Mouse (Mus musculus): ENCODE measurements around the gene Gtf3c4. TPM values are rescaled to one million over a fixed set of nuclear protein-coding genes. Genes with fewer than 3 reads are reported as not detected.

Gtf3c4 gene
- polyA plus RNA-seq, 1 experiment, result 0.41 TPM

- H3K9me3 ChIP-seq (ENCODE audit: control insufficient read depth, low read length), result no peaks in the 10 kb centered on the region
- H3K36me3 ChIP-seq (ENCODE audit: control insufficient read depth), result no peaks in the 10 kb centered on the region
- no peak overlapping the region for H3K4me3 ChIP-seq (replicated peaks)
- H3K4me1 ChIP-seq (ENCODE audit: control insufficient read depth), result no peaks in the 10 kb centered on the region
- no peak for TF ChIP-seq TAL1 (IDR thresholded peaks at IDR 0.05; ENCODE audit: low read length)
- no peak for TF ChIP-seq GATA1 (IDR thresholded peaks at IDR 0.05; ENCODE audit: low read length)
- H3K27me3 ChIP-seq (ENCODE audit: control insufficient read depth), result no peaks in the 10 kb centered on the region
These were observed 53.0 kb downstream of the Gtf3c4 start for GRCm38 (mm10) chr2:28787067-28787619.

GRCm38 (mm10) chr2:28786355-28787066 is 53.6 kb downstream of the Gtf3c4 start:
- Histone ChIP-seq H3K4me1 (ENCODE audit: control insufficient read depth) (no peaks in the 10 kb centered on the region), H3K27me3 (ENCODE audit: control insufficient read depth) (no peaks in the 10 kb centered on the region), H3K36me3 (ENCODE audit: control insufficient read depth) (no peaks in the 10 kb centered on the region), H3K9me3 (ENCODE audit: control insufficient read depth, low read length) (no peaks in the 10 kb centered on the region), H3K4me3 (replicated peaks) (no peak overlapping the region)
- TF ChIP-seq GATA1 (IDR thresholded peaks at IDR 0.05; ENCODE audit: low read length) (no peak), TAL1 (IDR thresholded peaks at IDR 0.05; ENCODE audit: low read length) (no peak)

- no peaks in the 10 kb centered on the region for H3K9me3 ChIP-seq (ENCODE audit: control insufficient read depth, low read length)
- TF ChIP-seq TAL1 (IDR thresholded peaks at IDR 0.05; ENCODE audit: low read length) (no peak), GATA1 (IDR thresholded peaks at IDR 0.05; ENCODE audit: low read length) (no peak)
- no peaks in the 10 kb centered on the region for H3K4me1 ChIP-seq (ENCODE audit: control insufficient read depth)
- H3K4me3 ChIP-seq (replicated peaks), result no peak overlapping the region
- no peaks in the 10 kb centered on the region for H3K27me3 ChIP-seq (ENCODE audit: control insufficient read depth)
- H3K36me3 ChIP-seq (ENCODE audit: control insufficient read depth), result no peaks in the 10 kb centered on the region
These were observed 58.9 kb downstream of the Gtf3c4 start for GRCm38 (mm10) chr2:28781310-28781709.

- Histone ChIP-seq H3K4me3 (replicated peaks) (no peak overlapping the region), H3K36me3 (ENCODE audit: control insufficient read depth) (no peaks in the 10 kb centered on the region), H3K27me3 (ENCODE audit: control insufficient read depth) (no peaks in the 10 kb centered on the region), H3K4me1 (ENCODE audit: control insufficient read depth) (no peaks in the 10 kb centered on the region), H3K9me3 (ENCODE audit: control insufficient read depth, low read length) (no peaks in the 10 kb centered on the region)
- TF ChIP-seq TAL1 (IDR thresholded peaks at IDR 0.05; ENCODE audit: low read length) (no peak), GATA1 (IDR thresholded peaks at IDR 0.05; ENCODE audit: low read length) (no peak)
These were observed 60.0 kb downstream of the Gtf3c4 start for GRCm38 (mm10) chr2:28780001-28780782.

- TF ChIP-seq TAL1 (IDR thresholded peaks at IDR 0.05; ENCODE audit: low read length), result no peak
- no peak for TF ChIP-seq GATA1 (IDR thresholded peaks at IDR 0.05; ENCODE audit: low read length)
- H3K36me3 ChIP-seq (ENCODE audit: control insufficient read depth), result no peaks in the 10 kb centered on the region
- no peak overlapping the region for H3K4me3 ChIP-seq (replicated peaks)
- H3K27me3 ChIP-seq (ENCODE audit: control insufficient read depth), result peaks cover 3% of the 10 kb centered on the region; the same call in 1 of the 2 replicates
- H3K9me3 ChIP-seq (ENCODE audit: control insufficient read depth, low read length), result no peaks in the 10 kb centered on the region
- no peaks in the 10 kb centered on the region for H3K4me1 ChIP-seq (ENCODE audit: control insufficient read depth)
These were observed 63.4 kb downstream of the Gtf3c4 start for GRCm38 (mm10) chr2:28776728-28777127.

GRCm38 (mm10) chr2:28774073-28774472 is 66.1 kb downstream of the Gtf3c4 start:
- TF ChIP-seq GATA1 (IDR thresholded peaks at IDR 0.05; ENCODE audit: low read length) (no peak), TAL1 (IDR thresholded peaks at IDR 0.05; ENCODE audit: low read length) (no peak)
- Histone ChIP-seq H3K4me1 (ENCODE audit: control insufficient read depth) (no peaks in the 10 kb centered on the region), H3K36me3 (ENCODE audit: control insufficient read depth) (no peaks in the 10 kb centered on the region), H3K4me3 (replicated peaks) (no peak overlapping the region), H3K27me3 (ENCODE audit: control insufficient read depth) (peaks cover 13% of the 10 kb centered on the region), H3K9me3 (ENCODE audit: control insufficient read depth, low read length) (no peaks in the 10 kb centered on the region)

Other genes starting within 250 kb of the Gtf3c4 start
- 35.4 and 47.5 TPM in 2 replicates for gene Gfi1b, start 218.4 kb downstream of the Gtf3c4 start, polyA plus RNA-seq (2012)
- gene Tsc1, start 199.1 kb downstream of the Gtf3c4 start, polyA plus RNA-seq (2012), result 0.56 and 0.79 TPM in 2 replicates
- not detected in 2 replicates for gene Spaca9, start 140.6 kb downstream of the Gtf3c4 start, polyA plus RNA-seq (2012)
- gene Ak8, start 140.2 kb downstream of the Gtf3c4 start, polyA plus RNA-seq (2012), result not detected in 2 replicates
- gene Ddx31, start within 50 bp of the Gtf3c4 start, polyA plus RNA-seq (2012), result 0.14 and 0.25 TPM in 2 replicates
- gene Barhl1, start 76.3 kb upstream of the Gtf3c4 start, polyA plus RNA-seq (2012), result not detected in 2 replicates
- gene Cfap77, start 214.7 kb upstream of the Gtf3c4 start, polyA plus RNA-seq (2012), result not detected in 2 replicates
- gene Ttf1, start 219.9 kb upstream of the Gtf3c4 start, polyA plus RNA-seq (2012), result 0.28 and 0.34 TPM in 2 replicates

All from erythroblast, embryonic 14.5 days (primary cell).